Mouse (Mus musculus) midbrain, embryonic 10.5 days (tissue): ENCODE data around the gene Inafm1. TPM values are rescaled to one million over a fixed set of nuclear protein-coding genes. Genes with fewer than 3 reads are reported as not detected.
"Not testable (repeated sequence)": the region's sequence is repeated elsewhere in the genome, so short reads cannot be mapped to it uniquely, and the experiment has no call there.

ENCODE experiments used
- DNase-seq: peaks from one replicate; pipeline ENCODE4 v3.0.0-alpha.2; 2017; ENCODE audit warnings: low spot score
- H3K27ac ChIP-seq: fragments of 300-500 bp; sonication (generic); replicated peaks from 2 replicates; pipeline ENCODE4 v1.5.1; 2016; ENCODE audit warnings: mild to moderate bottlenecking
- H3K27me3 ChIP-seq: fragments of 300-500 bp; sonication (generic); 2 replicates; pipeline ENCODE4 v1.6.1; 2016; ENCODE audit warnings: low read depth, mild to moderate bottlenecking; ENCODE audit not compliant: poor library complexity, severe bottlenecking
- H3K36me3 ChIP-seq: fragments of 300-500 bp; sonication (generic); 2 replicates; pipeline ENCODE4 v1.6.1; 2016; ENCODE audit warnings: mild to moderate bottlenecking, moderate library complexity
- H3K4me1 ChIP-seq: fragments of 300-500 bp; sonication (generic); 2 replicates; pipeline ENCODE4 v1.6.1; 2016
- H3K4me3 ChIP-seq: fragments of 300-500 bp; sonication (generic); 2 replicates; pipeline ENCODE4 v1.5.1; 2016; ENCODE audit warnings: mild to moderate bottlenecking, moderate library complexity
- H3K9me3 ChIP-seq: fragments of 300-500 bp; sonication (generic); replicated peaks from 2 replicates; pipeline ENCODE4 v1.6.1; 2016; ENCODE audit warnings: mild to moderate bottlenecking
- WGBS: fragments of 180-500 bp; shearing (Covaris S2); methylation state at CpG from one replicate; pipeline ENCODE4 v1.1.7; 2016; 5-methylcytosine and 5-hydroxymethylcytosine counted together
- polyA plus RNA-seq: library from polyadenylated mRNA; unstranded; fragments of >200 nt; fragmentation: Nextera tagmentation; extraction: Ambion mirVana; gene quantifications from 2 replicates; pipeline ENCODE4 v1.2.1, GENCODE M21; 2016

The Inafm1 gene
- polyA plus RNA-seq, 1 experiment from 2014 or later: 6.3 TPM

DNA sequence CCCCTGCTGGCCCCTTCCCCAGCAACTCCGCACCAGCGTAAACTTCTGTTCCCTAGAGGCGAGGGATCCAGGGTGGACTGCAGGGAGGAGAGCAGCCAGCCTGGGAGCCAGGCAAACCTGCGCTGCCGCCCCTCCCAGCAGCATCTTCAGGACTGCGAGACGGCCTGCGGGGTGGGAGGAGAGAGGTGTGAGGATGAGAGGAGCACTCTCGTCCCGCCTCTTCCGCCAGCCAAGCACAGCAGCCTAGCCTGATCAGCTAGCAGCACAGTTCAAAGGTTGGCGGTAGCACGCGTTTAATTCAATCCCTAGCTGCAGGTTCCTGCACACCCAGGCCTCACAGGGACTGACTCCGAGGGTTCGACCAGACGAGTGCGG, 336 bp upstream of the Inafm1 start:
- H3K36me3 ChIP-seq: peaks cover 39% of the 10 kb centered on the region
- no peaks in the 10 kb centered on the region for H3K9me3 ChIP-seq
- H3K27ac ChIP-seq: peak overlapping the region; percentile 86
- DNase-seq: peak; percentile 90
- WGBS: 0% methylated on average over 18 of the region's 18 CpGs
- H3K27me3 ChIP-seq: peaks cover 40% of the 10 kb centered on the region
- H3K4me1 ChIP-seq: peaks cover 38% of the 10 kb centered on the region
- H3K4me3 ChIP-seq: peak overlapping the region; percentile 79

DNA sequence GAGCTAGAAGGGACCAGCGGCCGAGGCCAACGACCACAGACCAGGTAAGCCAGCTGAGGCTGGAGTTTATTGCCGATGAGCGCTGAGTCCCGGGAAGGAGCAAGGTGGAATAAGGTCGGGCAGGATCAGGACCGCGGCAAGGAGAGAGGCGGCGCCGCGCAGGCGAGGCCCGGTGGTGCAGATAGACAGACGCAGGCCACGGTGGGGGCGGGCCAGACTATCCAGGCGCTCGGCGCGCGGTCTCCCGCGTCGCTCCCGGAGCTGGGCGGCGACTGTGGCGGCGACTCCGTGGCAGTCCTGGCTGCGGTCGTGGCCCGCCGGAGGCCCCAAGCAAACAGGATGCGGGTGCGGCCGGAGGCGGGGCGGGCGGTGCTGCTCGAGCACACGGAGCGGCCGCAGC, 736 bp downstream of the Inafm1 start:
- DNase-seq: peak; percentile 72
- 0% methylated on average over 45 of the region's 46 CpGs for WGBS
- Histone ChIP-seq H3K9me3 (no peaks in the 10 kb centered on the region), H3K27ac (peak overlapping the region; percentile 86), H3K4me1 (peaks cover 38% of the 10 kb centered on the region), H3K27me3 (peaks cover 40% of the 10 kb centered on the region), H3K36me3 (peaks cover 29% of the 10 kb centered on the region), H3K4me3 (peak overlapping the region; percentile 79)

DNA sequence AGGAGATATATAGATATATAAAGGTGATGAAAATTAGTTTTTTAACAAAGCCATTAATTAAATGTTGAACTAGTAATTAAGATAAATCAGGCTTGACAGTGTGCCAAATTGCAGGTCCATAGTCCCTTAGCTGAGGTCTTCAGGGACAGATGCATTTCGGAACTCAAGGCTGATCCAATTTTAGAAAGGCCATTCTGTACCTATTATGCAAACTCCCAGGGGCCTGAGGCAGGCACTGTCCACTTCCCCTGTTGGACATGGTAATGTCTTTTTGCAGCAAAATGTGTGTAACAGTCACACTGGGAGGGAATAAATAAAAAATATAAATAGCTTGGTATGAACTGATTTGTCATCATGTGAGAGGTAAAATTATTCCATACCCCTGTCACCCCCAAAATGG, 2.3 kb downstream of the Inafm1 start:
- H3K4me3 ChIP-seq: no peak overlapping the region
- no peak overlapping the region for H3K27ac ChIP-seq
- peaks cover 40% of the 10 kb centered on the region for H3K27me3 ChIP-seq
- WGBS: 74% methylated on average over 1 of the region's 1 CpGs
- H3K36me3 ChIP-seq: peaks cover 13% of the 10 kb centered on the region
- no peaks in the 10 kb centered on the region for H3K9me3 ChIP-seq
- no peak for DNase-seq
- peaks cover 38% of the 10 kb centered on the region for H3K4me1 ChIP-seq

DNA sequence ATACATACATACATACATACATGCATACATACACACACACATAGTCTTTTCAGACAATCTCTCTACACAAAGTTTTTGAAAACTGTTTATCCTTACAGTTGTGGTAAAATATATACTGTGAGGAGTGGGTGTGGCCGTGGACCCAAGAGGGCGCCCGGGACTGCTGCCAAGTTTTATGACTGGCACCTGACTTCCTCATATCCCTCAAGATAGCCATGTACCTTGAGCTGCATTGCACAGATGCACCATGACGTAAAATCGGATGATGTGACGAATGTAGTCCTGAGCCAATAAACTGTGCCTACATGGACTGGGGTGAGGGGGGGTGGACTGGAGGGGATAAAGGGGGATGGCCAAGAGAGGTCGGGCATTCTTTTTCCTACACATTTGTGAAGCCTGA, 6.8 kb downstream of the Inafm1 start:
- not testable (repeated sequence) for H3K36me3 ChIP-seq, H3K4me3 ChIP-seq, H3K27ac ChIP-seq, H3K4me1 ChIP-seq, DNase-seq
- Histone ChIP-seq H3K9me3 (peaks cover 15% of the 10 kb centered on the region), H3K27me3 (peaks cover 18% of the 10 kb centered on the region)
- 92% methylated on average over 7 of the region's 7 CpGs for WGBS

DNA sequence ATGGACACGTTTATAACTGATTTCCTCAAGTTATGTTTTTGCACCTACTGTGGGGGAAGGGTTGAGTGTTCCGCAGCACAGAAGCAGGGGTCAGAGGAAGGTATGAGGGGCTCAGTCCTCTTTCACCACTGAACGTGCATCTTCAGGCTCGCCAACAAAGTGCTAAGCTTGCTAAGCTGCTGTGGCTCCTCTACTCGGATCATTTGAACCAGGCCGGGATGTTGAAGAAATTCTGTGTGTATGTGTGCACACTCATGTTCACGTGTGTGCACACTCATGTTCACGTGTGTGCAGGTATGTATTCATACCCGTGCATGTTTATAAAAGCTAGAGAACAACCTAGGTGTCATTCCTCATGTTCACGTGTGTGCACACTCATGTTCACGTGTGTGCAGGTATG, 7.6 kb downstream of the Inafm1 start:
- H3K27me3 ChIP-seq: peaks cover 11% of the 10 kb centered on the region
- H3K36me3 ChIP-seq: no peaks in the 10 kb centered on the region
- no peak for DNase-seq
- H3K4me3 ChIP-seq: no peak overlapping the region
- H3K4me1 ChIP-seq: no peaks in the 10 kb centered on the region
- H3K27ac ChIP-seq: no peak overlapping the region
- 88% methylated on average over 11 of the region's 11 CpGs for WGBS
- H3K9me3 ChIP-seq: peaks cover 15% of the 10 kb centered on the region

DNA sequence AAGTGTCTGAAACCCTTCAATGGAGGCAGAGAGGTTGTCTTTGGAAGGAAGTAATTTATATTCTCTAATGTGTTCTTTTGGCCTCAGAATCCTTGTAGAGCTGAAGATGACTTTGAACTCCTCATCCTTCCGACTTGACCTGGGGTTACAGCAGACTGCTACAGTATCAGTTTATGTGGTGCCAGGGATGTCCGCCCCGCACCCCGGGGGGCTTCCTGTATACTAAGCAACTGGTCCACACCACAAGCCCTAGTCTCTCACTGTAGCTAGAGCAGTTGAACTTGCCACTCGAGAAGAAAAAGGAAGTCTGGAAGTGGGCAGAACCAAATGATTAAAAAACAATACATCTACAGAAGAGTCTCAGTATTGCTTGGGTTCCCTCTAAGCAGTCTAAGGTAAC, 9.6 kb downstream of the Inafm1 start:
- Histone ChIP-seq H3K4me1 (no peaks in the 10 kb centered on the region), H3K4me3 (no peak overlapping the region), H3K36me3 (no peaks in the 10 kb centered on the region), H3K9me3 (peaks cover 15% of the 10 kb centered on the region), H3K27ac (no peak overlapping the region), H3K27me3 (no peaks in the 10 kb centered on the region)
- DNase-seq: no peak
- WGBS: 84% methylated on average over 5 of the region's 5 CpGs

DNA sequence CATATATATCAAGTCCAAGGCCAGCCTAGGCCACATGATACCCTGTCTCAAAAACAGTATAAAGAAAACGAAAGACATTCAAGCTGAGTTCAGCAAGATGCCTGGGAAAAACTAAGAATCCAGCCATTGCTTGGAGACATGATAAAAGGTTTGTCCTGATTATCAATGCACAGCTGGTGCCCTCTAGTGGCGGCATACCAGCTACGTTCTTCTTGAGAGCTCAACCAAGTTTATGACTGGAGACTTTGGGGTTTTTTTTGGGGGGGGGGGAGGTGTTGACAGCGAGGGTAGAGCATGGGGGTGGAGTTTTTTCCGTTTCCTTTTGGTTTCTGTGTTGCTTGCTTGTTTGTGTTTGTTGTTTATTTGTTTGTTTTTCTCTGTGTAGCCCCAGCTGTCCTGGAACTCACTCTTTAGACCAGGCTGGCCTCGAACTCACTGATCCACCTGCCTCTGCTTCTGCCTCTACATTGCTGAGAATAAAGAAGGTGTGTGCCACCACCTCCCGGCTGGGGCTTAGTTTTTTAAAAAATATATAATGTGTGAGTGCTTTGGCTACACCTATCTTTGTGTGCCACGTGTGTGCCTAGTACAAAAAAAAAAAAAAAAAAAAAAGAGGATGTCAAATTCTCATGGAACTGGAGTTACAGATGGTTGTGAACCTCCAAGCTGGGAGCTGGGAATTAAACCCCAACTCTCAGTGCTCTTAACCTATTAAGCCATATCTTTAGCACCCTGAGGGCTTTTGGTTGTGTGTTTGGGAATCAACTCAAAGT, 10.2 kb downstream of the Inafm1 start:
- DNase-seq: peak; percentile 68
- whole genome bisulfite sequencing: 34% methylated on average over 8 of the region's 8 CpGs
- H3K9me3 ChIP-seq: peaks cover 15% of the 10 kb centered on the region
- H3K27me3 ChIP-seq: no peaks in the 10 kb centered on the region
- no peak overlapping the region for H3K4me3 ChIP-seq
- no peaks in the 10 kb centered on the region for H3K36me3 ChIP-seq
- H3K4me1 ChIP-seq: no peaks in the 10 kb centered on the region
- no peak overlapping the region for H3K27ac ChIP-seq

DNA sequence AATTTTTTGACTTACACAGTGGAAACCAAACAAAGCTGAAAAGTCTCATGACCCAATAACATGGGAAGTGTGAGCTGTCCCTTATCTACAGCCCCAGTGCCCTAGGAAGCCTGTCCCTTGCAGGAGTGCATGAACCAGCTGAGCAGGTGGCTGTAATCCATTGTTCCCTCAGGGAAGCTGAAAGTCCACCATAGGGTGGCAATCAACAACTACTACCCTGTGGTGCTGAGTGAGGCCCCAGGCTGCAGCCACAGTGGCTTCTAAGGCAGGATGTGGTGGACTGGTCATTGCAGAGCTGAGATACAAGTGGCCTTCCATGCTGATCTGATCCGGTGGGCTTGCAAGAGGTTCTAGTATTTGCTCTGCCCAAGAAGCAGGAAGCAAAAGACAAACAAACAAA, 12.3 kb downstream of the Inafm1 start:
- no peak overlapping the region for H3K4me3 ChIP-seq
- H3K27me3 ChIP-seq: no peaks in the 10 kb centered on the region
- 83% methylated on average over 1 of the region's 1 CpGs for WGBS
- H3K36me3 ChIP-seq: no peaks in the 10 kb centered on the region
- H3K9me3 ChIP-seq: peaks cover 15% of the 10 kb centered on the region
- H3K4me1 ChIP-seq: no peaks in the 10 kb centered on the region
- no peak overlapping the region for H3K27ac ChIP-seq
- DNase-seq: no peak

DNA sequence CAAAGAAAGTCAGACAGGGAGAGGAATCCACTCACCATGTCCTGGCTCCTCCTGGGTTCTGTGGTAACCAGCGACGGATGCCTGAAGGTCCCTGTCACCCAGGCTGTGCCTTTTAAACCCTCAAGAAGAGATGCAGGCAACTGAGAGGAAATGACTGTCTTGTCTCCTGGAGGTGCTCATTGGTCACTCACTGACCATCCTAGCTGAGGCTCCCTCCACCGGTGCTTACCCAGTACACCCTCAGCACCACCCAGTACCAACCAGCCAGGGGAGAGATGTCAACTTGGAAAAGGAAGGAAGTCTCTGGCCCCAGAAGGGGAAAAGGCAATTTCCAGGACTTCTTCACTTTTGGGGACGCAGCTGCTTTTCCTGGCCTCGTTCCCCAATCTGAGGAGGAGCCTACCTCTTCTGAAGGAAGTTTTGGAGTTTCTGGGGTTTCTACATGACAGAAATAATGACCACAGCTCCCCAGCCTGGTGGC, 14.3 kb downstream of the Inafm1 start, which contains the start of gene C5ar1:
TSS of gene C5ar1 (minus strand) at position 431 of the 481 bp plus-strand sequence.
- Histone ChIP-seq H3K27ac (no peak within 1 kb of the TSS), H3K4me3 (no peak within 1 kb of the TSS), H3K36me3 (no peaks in the 10 kb centered on the region), H3K27me3 (no peaks in the 10 kb centered on the region), H3K4me1 (no peaks in the 10 kb centered on the region), H3K9me3 (peaks cover 5% of the 10 kb centered on the region; the same call in 1 of the 2 replicates)
- no peak for DNase-seq
- 86% methylated on average over 5 of the region's 5 CpGs for WGBS

DNA sequence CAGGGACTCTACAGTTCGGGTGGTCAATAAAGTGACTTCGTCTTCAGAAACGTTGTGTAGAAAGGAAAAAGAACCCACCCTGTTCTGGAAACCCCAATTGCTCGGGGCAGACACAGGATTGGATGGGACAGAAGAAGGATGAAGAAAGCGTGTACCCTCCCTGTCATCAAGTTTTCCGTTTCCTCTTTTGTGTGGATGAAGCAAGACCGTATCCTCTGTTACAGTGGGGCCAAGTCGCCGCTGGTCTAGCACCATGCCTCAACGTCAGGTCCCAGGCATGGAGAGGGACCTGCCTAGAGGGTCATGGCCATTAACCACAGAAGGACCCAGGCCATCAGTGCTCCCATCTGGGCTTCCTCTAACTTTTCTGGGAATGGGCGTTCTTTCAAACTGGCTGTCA, 15.6 kb downstream of the Inafm1 start:
- H3K27me3 ChIP-seq: no peaks in the 10 kb centered on the region
- no peaks in the 10 kb centered on the region for H3K36me3 ChIP-seq
- no peaks in the 10 kb centered on the region for H3K9me3 ChIP-seq
- no peaks in the 10 kb centered on the region for H3K4me1 ChIP-seq
- DNase-seq: no peak
- H3K4me3 ChIP-seq: no peak overlapping the region
- WGBS: 92% methylated on average over 11 of the region's 11 CpGs
- no peak overlapping the region for H3K27ac ChIP-seq

DNA sequence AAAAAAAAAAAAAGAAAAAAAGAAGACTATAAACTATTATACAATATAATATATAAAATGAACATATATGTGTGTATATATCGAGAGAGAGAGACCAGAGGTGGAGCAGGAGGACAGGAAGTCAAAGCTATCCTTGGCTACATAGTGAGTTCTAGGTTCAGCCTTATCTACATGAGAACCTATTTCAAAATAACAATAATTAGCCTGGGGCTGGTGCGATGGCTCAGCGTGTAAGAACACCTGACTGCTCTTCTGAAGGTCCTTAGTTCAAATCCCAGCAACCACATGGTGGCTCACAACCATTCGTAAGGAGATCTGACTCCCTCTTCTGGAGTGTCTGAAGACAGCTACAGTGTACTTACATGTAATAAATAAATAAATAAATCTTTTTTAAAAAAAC, 17.5 kb downstream of the Inafm1 start:
- DNase-seq, H3K4me1 ChIP-seq, H3K4me3 ChIP-seq, H3K9me3 ChIP-seq, H3K27me3 ChIP-seq, H3K36me3 ChIP-seq, H3K27ac ChIP-seq: not testable (repeated sequence)
- WGBS: 75% methylated on average over 4 of the region's 4 CpGs

DNA sequence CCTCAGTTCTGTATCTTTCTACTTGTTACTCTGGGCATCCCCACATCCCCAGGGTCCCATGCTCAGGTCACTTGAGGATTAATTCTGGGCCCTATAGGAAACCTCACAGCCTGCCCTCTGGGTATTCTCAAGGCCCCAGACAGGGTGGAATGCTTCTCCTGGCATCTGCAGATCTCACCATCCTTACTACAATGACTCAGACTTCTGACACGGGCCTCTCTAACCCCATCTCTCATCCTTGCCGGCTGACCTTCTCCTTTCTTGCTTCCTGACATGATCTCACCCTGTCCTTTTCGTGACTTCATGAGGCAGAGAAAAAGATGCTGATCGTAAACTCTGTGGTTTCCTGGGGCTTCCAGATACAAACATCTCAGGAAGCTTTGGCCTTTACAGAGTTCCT, 19.2 kb downstream of the Inafm1 start:
- Histone ChIP-seq H3K27ac (no peak overlapping the region), H3K27me3 (no peaks in the 10 kb centered on the region), H3K4me3 (no peak overlapping the region), H3K4me1 (no peaks in the 10 kb centered on the region), H3K36me3 (no peaks in the 10 kb centered on the region), H3K9me3 (no peaks in the 10 kb centered on the region)
- no peak for DNase-seq
- 68% methylated on average over 4 of the region's 4 CpGs for WGBS

DNA sequence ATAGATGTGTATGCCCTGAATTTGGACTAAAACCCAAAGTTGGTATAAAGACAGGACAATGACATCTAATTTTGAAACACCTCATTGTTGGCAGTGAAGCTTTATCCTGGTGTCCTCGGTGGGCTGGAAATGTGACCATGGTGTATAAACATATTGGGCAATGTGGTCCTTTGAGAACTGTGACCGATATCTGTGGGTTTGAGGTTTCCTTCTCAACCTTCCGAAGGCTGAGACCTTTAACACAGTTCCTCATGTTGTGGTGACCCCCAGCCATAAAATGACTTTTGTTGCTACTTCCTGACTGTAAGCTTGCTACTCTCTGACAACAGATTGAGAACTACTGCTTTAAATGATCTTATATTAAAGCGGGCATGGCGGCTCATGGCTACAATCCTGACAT, 22.7 kb downstream of the Inafm1 start:
- Histone ChIP-seq H3K36me3 (no peaks in the 10 kb centered on the region), H3K27me3 (no peaks in the 10 kb centered on the region), H3K4me1 (no peaks in the 10 kb centered on the region), H3K27ac (no peak overlapping the region), H3K9me3 (no peaks in the 10 kb centered on the region), H3K4me3 (no peak overlapping the region)
- no peak for DNase-seq
- 88% methylated on average over 5 of the region's 5 CpGs for WGBS
